Mouse (Mus musculus) forebrain, embryonic 14.5 days (tissue): ENCODE results near the gene Ctsd. TPM values are rescaled to one million over a fixed set of nuclear protein-coding genes. Genes with fewer than 3 reads are reported as not detected.

Experiments used
- ATAC-seq: fragments of 200-750 bp; cut with Nextera tagmentation; 2 replicates; pipeline ENCODE4 v1.8.0; 2017; ENCODE audit warnings: mild to moderate bottlenecking, moderate library complexity
- DNase-seq: peaks from one replicate; pipeline ENCODE4 v3.0.0-alpha.2; 2015; ENCODE audit warnings: low spot score
- H3K27ac ChIP-seq: fragments of 300-500 bp; sonication (generic); 2 replicates; pipeline ENCODE4 v1.5.1; 2014; ENCODE audit warnings: low read depth, mild to moderate bottlenecking, control low read depth, low read length, moderate library complexity
- H3K27me3 ChIP-seq: fragments of 300-500 bp; sonication (generic); replicated peaks from 2 replicates; pipeline ENCODE4 v1.6.1; 2014; ENCODE audit warnings: low read length, control low read depth, mixed read lengths; ENCODE audit not compliant: control insufficient read depth, insufficient read depth
- H3K36me3 ChIP-seq: fragments of 300-500 bp; sonication (generic); 2 replicates; pipeline ENCODE4 v1.6.1; 2014; ENCODE audit warnings: low read length, control low read depth; ENCODE audit not compliant: control insufficient read depth, insufficient read depth
- H3K4me1 ChIP-seq: fragments of 300-500 bp; sonication (generic); 2 replicates; pipeline ENCODE4 v1.6.1; 2014; ENCODE audit warnings: antibody characterized with exemption, low read length, control low read depth; ENCODE audit not compliant: control insufficient read depth, insufficient read depth
- H3K4me2 ChIP-seq: fragments of 300-500 bp; sonication (generic); 2 replicates; pipeline ENCODE4 v1.6.1; 2014; ENCODE audit warnings: mild to moderate bottlenecking, control low read depth, low read length
- H3K4me3 ChIP-seq: fragments of 300-500 bp; sonication (generic); 2 replicates; pipeline ENCODE4 v1.5.1; 2014; ENCODE audit warnings: low read depth, low read length, control low read depth
- H3K9ac ChIP-seq: fragments of 300-500 bp; sonication (generic); 2 replicates; pipeline ENCODE4 v1.6.1; 2014; ENCODE audit warnings: mild to moderate bottlenecking, low read length, control low read depth, moderate library complexity
- H3K9me3 ChIP-seq: fragments of 300-500 bp; sonication (generic); replicated peaks from 2 replicates; pipeline ENCODE4 v1.6.1; 2016; ENCODE audit warnings: low read length, control low read depth, mixed read lengths; ENCODE audit not compliant: control insufficient read depth
- WGBS: fragments of 180-500 bp; shearing (Covaris S2); extraction: QIAGEN DNeasy Blood & Tissue Kit; methylation state at CpG from one replicate; pipeline ENCODE4 v1.1.7; 2014; 5-methylcytosine and 5-hydroxymethylcytosine counted together
- polyA plus RNA-seq: library from polyadenylated mRNA; unstranded; fragments of >200 nt; fragmentation: Nextera tagmentation; extraction: Ambion mirVana; gene quantifications from 2 replicates; pipeline ENCODE4 v1.2.1, GENCODE M21; 2014

The Ctsd gene
- polyA plus RNA-seq, 1 experiment from 2014 or later, result 261 TPM

GRCm38 (mm10) chr7:142368856-142369255 lies 19.0 kb downstream of the Ctsd start:
- H3K27me3 ChIP-seq, result peaks cover 28% of the 10 kb centered on the region
- no peak overlapping the region for H3K9ac ChIP-seq
- 79% methylated on average over 2 of the region's 2 CpGs for WGBS

GRCm38 (mm10) chr7:142363107-142363506 lies 24.7 kb downstream of the Ctsd start:
- Histone ChIP-seq H3K4me2 (no peak overlapping the region), H3K27me3 (no peaks in the 10 kb centered on the region), H3K27ac (no peak overlapping the region), H3K9me3 (no peaks in the 10 kb centered on the region), H3K36me3 (no peaks in the 10 kb centered on the region), H3K9ac (no peak overlapping the region), H3K4me1 (no peaks in the 10 kb centered on the region), H3K4me3 (no peak overlapping the region)
- WGBS, result 78% methylated on average over 4 of the region's 4 CpGs
- DNase-seq (no peak), ATAC-seq (no peak)

More at GRCm38 (mm10) chr7:142368856-142369255, 19.0 kb downstream of the Ctsd start:
- no peak overlapping the region for H3K4me2 ChIP-seq
- no peaks in the 10 kb centered on the region for H3K9me3 ChIP-seq
- DNase-seq, result no peak
- no peaks in the 10 kb centered on the region for H3K4me1 ChIP-seq
- no peak for ATAC-seq
- H3K36me3 ChIP-seq, result no peaks in the 10 kb centered on the region
- no peak overlapping the region for H3K27ac ChIP-seq
- no peak overlapping the region for H3K4me3 ChIP-seq

- no peaks in the 10 kb centered on the region for H3K27me3 ChIP-seq
- no peak overlapping the region for H3K27ac ChIP-seq
- DNase-seq, result no peak
- H3K4me1 ChIP-seq, result no peaks in the 10 kb centered on the region
- no peak overlapping the region for H3K4me3 ChIP-seq
- ATAC-seq, result no peak
- H3K9me3 ChIP-seq, result no peaks in the 10 kb centered on the region
- no peak overlapping the region for H3K4me2 ChIP-seq
- no peaks in the 10 kb centered on the region for H3K36me3 ChIP-seq
- no peak overlapping the region for H3K9ac ChIP-seq
Measured at GRCm38 (mm10) chr7:142360743-142361142, 27.1 kb downstream of the Ctsd start.

- ATAC-seq (no peak), DNase-seq (no peak)
- Histone ChIP-seq H3K4me2 (no peak overlapping the region), H3K9me3 (no peaks in the 10 kb centered on the region), H3K9ac (no peak overlapping the region), H3K36me3 (no peaks in the 10 kb centered on the region), H3K4me3 (no peak overlapping the region), H3K27me3 (no peaks in the 10 kb centered on the region), H3K27ac (no peak overlapping the region), H3K4me1 (no peaks in the 10 kb centered on the region)
- 74% methylated on average over 8 of the region's 8 CpGs for WGBS
Measured at GRCm38 (mm10) chr7:142359129-142359528, 28.7 kb downstream of the Ctsd start.

- ATAC-seq, result no peak
- Histone ChIP-seq H3K36me3 (no peaks in the 10 kb centered on the region), H3K9me3 (no peaks in the 10 kb centered on the region), H3K9ac (no peak overlapping the region), H3K27ac (no peak overlapping the region), H3K27me3 (no peaks in the 10 kb centered on the region), H3K4me3 (no peak overlapping the region), H3K4me2 (no peak overlapping the region), H3K4me1 (no peaks in the 10 kb centered on the region)
- DNase-seq, result no peak
- WGBS, result 87% methylated on average over 3 of the region's 3 CpGs
Measured at GRCm38 (mm10) chr7:142357566-142357965, 30.3 kb downstream of the Ctsd start.

GRCm38 (mm10) chr7:142354661-142355233 lies 33.1 kb downstream of the Ctsd start:
- Histone ChIP-seq H3K4me3 (no peak overlapping the region), H3K4me1 (no peaks in the 10 kb centered on the region), H3K9ac (no peak overlapping the region), H3K9me3 (no peaks in the 10 kb centered on the region), H3K36me3 (no peaks in the 10 kb centered on the region), H3K27me3 (no peaks in the 10 kb centered on the region), H3K27ac (no peak overlapping the region), H3K4me2 (no peak overlapping the region)
- ATAC-seq (no peak), DNase-seq (no peak)
- WGBS, result 85% methylated on average over 8 of the region's 8 CpGs

GRCm38 (mm10) chr7:142353854-142354253 lies 34.0 kb downstream of the Ctsd start:
- WGBS, result 82% methylated on average over 5 of the region's 5 CpGs
- no peak overlapping the region for H3K27ac ChIP-seq
- ATAC-seq, result no peak

GRCm38 (mm10) chr7:142351569-142351968 lies 36.3 kb downstream of the Ctsd start:
- WGBS, result 63% methylated on average over 5 of the region's 5 CpGs
- no peaks in the 10 kb centered on the region for H3K27me3 ChIP-seq
- H3K9ac ChIP-seq, result no peak overlapping the region
- H3K4me2 ChIP-seq, result no peak overlapping the region
- no peak overlapping the region for H3K27ac ChIP-seq
- H3K4me1 ChIP-seq, result 0 out of 2 replicates have a peak, but pooled peaks cover 4% of the 10 kb centered on the region
- H3K4me3 ChIP-seq, result no peak overlapping the region
- ATAC-seq (peak; percentile 68), DNase-seq (peak; percentile 65)
- H3K36me3 ChIP-seq, result no peaks in the 10 kb centered on the region
- no peaks in the 10 kb centered on the region for H3K9me3 ChIP-seq

More at GRCm38 (mm10) chr7:142353854-142354253, 34.0 kb downstream of the Ctsd start:
- Histone ChIP-seq H3K4me1 (0 out of 2 replicates have a peak, but pooled peaks cover 4% of the 10 kb centered on the region), H3K9me3 (no peaks in the 10 kb centered on the region), H3K27me3 (no peaks in the 10 kb centered on the region), H3K4me2 (no peak overlapping the region), H3K4me3 (no peak overlapping the region), H3K9ac (no peak overlapping the region), H3K36me3 (no peaks in the 10 kb centered on the region)
- no peak for DNase-seq

- Histone ChIP-seq H3K27me3 (no peaks in the 10 kb centered on the region), H3K9me3 (no peaks in the 10 kb centered on the region), H3K4me2 (no peak overlapping the region), H3K36me3 (no peaks in the 10 kb centered on the region), H3K4me3 (no peak overlapping the region), H3K4me1 (0 out of 2 replicates have a peak, but pooled peaks cover 4% of the 10 kb centered on the region), H3K27ac (peak overlapping the region; percentile 17; the same call in 1 of the 2 replicates), H3K9ac (peak overlapping the region; percentile 17; the same call in 1 of the 2 replicates)
- ATAC-seq, result peak; percentile 87
- peak; percentile 77 for DNase-seq
- 26% methylated on average over 9 of the region's 9 CpGs for WGBS
Measured at GRCm38 (mm10) chr7:142349308-142349961, 38.4 kb downstream of the Ctsd start.
